Mouse (Mus musculus): ENCODE measurements around the gene Gabre.

DNA sequence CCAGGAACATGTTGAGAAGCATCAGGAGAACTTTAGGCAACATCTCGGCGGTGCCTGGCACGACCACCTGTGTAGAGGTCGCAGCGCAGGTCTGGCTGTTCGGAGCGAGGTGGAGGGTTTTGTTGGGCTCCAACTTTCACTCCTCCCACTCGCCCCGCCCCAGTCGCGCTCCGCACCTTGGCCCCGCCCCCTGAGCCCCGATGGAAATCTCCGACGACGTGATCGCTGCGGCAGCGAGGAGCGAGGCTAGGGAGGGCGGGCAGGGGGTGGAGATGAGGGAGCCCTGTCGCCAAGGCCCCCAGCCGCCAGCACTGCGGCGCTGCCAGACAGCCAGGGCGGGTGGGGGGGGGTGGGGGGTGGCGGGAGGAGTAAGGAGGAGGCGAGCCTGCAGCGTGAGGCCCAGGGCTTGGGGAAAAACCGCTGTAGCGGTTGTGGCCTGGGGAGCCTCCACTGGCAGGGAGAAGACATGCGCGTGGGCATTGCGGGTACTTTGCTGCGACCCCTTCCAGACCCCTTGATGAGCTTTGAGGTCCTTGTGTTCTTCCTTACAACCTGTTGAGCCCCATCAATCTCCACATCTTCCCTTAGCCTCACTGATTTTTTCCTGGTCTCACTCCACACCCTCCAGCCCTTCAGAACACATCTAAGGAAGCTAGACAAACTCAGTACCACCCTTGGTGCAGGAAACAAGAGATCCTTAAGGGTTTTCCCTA, at the start of gene Gabre:
- TF ChIP-seq POLR2A (IDR thresholded peaks at IDR 0.05; ENCODE audit: borderline replicate concordance, extremely low read depth, low read depth, low read length) (peak; percentile 62; the same call in 1 of the 2 replicates), CTCF (IDR thresholded peaks at IDR 0.05; ENCODE audit: insufficient read depth, low read length) (no peak)

All from lung, adult 2 months (tissue).